Mouse (Mus musculus) neutrophil, adult 5-6 weeks (primary cell): ENCODE measurements around the gene Asap3. TPM values are rescaled to one million over a fixed set of nuclear protein-coding genes. Genes with fewer than 3 reads are reported as not detected.
A peak's percentile ranks its signal among the peaks of the same experiment; 100 is the strongest.

ENCODE experiments used
- ATAC-seq: fragments of 151-379, 151-347 bp; 2 replicates; pipeline ENCODE4 v1.8.0; 2017; ENCODE audit warnings: mild to moderate bottlenecking, moderate TSS enrichment; ENCODE audit not compliant: insufficient number of reproducible peaks, poor library complexity, low FRiP score, severe bottlenecking; ENCODE audit errors: extremely low read depth
- total RNA-seq: library from RNA; stranded (forward); fragments of 200-1000 nt; gene quantifications from 2 replicates; pipeline ENCODE4 v1.2.3, GENCODE M21; 2017

Asap3 gene
- total RNA-seq, 1 experiment from 2014 or later: 0.12 TPM

DNA sequence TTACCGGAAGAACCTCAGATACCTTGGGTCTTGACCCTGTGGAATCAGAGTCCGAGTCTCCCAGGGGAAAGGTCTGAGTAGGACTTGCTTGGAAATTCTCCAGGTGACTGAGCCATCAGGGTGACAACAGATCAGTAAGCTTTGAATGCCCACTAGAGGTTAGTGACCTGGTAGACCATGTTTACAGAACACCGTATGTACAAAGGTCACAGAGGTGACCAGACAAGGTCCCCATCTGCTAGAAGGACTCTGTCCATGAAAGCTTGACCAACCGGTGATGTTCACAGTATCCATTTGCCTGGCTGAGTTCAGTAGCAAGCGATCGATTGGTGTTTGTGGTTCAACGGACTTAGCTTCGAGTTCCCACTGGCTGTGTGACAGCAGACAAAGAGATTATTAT is 8.7 kb downstream of the Asap3 start:
- ATAC-seq: no peak

DNA sequence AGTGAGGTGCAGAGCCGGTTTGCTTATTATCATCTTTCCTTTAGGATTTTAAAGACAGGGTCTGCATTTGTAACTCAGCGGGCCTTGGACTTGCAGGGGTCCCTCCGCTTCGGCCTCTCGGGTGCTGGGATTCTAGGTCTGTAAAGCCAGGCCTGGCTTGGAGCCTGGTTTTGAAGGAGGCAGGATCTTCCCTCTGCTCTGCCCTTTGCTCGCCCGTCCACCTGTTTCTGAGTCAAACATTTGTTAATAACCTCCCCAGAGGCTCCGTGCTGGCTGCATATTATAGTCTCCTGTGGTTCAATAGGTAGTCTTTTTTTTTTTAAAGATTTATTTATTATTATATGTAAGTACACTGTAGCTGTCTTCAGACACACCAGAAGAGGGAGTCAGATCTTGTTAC is 9.4 kb downstream of the Asap3 start:
- ATAC-seq: no peak

DNA sequence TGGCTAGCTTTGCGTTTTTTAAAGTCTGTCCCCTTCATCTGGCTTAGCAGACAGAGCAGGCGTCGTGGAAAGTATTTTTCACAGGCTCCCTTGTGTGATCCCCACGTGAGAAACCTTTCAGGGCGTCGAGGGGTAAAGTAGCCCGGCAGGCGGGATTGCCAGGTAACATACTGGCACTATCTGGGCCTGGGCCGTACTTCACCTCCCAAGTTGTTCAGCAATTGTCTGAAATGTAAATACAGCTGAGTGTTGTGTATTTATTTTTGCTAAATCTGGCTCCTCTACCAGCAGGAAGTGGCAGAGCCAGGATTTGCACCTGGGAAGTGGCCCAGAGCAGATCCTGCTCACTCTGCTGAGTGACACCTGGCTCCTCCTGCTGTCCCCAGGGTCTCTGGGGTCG is 10.9 kb downstream of the Asap3 start:
- ATAC-seq: no peak

DNA sequence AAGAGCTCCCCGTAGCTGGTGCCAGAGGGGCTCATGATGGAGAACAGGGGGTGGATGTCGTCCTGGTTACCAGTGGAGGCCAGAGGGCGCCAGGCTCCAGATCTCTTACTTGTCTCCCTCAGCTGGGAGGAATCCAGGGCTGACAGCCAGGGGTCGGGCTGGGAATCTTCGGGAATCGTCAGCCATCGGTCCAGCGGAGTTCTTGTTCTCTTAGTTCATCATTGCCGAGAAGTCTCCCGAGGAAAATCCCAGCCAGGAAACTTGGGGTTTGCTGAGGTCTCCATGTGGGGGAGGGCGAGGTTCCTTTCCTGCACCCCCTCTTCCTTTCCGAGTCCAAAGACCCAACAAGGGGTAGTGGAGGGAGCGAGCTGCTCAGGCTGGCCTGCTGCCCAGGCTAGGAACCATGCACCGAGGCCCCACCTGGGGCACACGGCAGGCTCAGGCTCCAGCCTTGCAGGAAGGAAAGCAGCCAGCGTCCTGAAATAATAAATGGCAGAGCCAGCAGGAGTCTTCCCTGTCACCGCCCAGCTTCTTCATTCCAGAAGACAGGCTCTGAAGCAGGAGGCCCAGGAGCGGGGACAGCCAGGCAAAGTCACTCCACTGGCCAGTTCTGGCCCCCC is 12.5 kb downstream of the Asap3 start:
- ATAC-seq: no peak

DNA sequence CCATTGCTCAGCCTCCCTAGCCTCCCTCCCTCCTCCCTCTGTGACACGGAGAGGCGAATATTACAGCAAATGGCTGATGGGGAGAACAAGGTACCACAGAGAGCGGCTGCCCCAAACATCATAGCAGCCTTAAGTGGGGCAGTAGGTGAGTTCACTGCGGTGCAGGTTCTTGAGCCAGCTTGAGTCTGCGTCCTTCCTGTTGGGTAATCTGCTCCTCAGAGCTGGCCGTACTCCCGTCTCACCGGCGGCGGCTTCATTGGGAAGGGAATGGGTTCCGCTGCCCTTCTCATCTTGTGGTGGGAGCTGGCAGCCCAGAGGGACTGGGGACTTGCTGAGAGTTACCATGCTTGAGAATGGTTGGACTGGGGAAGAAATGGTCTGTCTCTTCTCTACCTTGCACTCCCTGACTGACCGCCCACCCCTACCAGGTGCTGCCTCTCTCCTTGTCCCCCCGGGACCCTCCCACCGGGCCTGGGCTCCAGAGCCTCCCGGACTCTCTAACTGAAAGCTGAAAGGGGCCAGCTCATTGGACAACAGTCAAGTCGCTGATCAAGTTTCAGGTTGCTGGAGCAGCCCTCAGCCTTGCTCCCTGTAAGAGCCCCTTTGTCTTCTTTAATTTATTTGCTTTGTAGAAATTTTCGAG is 14.1 kb downstream of the Asap3 start:
- no peak for ATAC-seq

DNA sequence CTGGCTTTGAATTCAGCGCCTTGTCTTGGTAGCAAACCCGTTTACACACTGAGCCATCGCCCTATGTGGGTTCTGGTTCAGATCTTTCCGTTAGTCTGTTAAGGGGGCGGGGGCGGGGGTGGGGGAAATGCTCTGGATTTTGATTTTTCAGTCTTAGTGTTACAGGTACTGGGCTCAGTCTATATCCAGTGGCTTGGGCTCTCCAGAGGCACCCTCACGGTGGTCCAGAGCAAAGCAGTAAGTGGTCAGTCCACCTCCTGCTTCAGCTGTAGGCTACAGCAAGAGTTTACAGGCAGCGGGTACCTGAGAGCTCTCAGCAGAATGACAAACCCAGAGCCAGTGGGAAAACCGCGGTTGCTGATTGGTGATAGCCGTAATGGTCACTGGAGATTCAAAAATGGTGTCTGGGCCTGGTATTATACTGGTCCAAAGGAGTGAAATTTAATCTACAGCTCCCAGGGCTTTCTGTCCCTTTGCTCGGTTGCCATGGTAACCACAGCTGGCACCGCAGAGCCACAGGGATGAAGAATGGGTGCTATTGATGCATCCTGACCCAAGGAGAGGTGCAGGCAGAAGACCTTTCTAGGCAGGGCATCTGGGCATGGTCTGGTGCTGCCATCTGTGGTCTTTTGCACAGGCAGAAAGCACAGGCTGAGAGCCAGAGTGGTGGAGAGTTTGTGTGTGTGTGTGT is 17.5 kb downstream of the Asap3 start:
- no peak for ATAC-seq

DNA sequence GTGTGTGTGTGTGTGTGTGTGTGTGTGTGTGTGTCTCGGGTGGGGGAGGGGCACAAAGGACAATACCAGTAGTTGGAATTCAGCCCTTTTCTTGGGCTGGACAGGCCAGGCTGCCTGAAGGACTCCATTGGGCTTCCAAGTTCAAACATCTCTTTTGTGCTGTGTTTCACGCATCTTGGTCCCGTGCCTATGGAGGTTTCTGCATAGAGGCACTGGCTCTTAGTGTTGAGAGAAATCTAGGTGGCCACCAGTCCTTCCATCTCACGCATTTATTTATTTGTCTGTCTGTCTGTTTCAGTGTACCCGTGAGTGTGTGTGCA is 18.0 kb downstream of the Asap3 start:
- no peak for ATAC-seq

DNA sequence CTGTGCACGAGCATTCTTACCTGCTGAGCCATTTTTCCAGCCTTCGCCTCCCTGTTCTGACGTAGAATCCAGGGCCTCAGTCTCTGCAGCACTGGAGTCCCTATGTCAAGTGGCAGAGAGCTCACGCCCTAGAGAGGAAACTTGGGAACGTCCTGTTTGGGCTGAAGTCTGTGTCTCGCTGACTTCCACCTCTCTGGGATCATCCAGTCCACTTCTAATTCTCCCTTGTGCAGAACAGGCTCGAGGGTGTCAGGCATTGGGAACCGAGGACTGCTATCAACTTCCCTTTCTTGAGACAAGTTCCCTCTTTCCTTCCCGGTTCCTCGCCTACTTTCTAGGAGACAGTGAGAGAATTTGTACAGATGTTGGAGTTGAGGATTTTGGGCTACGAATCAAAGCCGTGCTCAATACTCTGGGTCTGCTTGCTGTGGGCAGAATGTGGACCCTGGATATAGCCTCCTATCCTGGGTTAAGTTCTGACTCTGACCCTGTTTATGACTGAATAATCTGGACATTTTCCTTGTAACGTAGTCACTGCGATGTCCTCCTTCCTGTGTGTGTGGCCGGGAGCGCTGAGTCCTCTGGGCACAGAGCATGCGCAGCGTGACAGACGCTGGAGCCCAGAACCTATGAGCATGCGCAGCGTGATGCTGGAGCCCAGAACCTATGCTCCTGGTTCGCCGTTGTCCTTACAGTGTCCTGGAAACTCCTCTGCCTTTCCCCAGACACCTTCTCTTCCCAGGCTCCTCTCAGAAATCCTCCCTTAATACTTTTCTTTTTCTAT is 18.7 kb downstream of the Asap3 start:
- no peak for ATAC-seq

DNA sequence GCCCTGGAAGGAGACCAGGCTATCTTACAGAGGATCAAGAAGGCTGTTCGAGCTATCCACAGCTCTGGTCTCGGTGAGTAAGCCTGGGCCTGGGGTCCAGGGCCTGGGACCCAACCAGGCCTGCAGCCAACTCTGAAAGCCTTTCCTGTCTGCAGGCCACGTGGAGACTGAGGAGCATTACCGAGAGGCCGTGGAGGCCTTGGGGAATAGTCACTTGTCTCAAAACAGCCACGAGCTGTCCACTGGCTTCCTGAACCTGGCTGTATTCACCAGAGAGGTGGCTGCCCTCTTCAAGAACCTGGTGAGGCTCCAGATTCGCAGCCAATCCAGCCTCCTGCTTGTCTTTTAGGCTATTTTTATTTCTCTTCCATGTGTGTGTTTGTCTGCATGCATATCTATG is 21.2 kb downstream of the Asap3 start:
- no peak for ATAC-seq

DNA sequence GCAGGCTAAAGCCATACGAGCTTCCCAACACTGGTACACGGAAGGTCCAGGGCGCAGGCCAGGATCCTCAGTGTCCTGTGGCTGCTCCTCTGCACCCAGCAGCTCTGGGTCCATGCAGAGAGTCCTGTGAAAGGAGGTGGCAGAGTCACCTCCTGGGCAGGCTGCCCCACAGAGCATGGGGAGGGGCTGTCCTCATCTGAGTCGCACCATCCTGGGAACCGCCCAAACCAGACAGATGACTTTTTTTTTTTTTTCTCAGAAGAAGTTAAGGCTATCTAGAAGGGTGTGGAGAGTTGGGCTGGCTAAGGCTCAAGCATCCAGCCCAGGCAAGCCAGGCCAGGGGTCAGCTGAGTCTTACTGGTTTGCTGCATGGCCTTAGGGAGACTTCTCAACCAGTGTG is 22.5 kb downstream of the Asap3 start:
- no peak for ATAC-seq

DNA sequence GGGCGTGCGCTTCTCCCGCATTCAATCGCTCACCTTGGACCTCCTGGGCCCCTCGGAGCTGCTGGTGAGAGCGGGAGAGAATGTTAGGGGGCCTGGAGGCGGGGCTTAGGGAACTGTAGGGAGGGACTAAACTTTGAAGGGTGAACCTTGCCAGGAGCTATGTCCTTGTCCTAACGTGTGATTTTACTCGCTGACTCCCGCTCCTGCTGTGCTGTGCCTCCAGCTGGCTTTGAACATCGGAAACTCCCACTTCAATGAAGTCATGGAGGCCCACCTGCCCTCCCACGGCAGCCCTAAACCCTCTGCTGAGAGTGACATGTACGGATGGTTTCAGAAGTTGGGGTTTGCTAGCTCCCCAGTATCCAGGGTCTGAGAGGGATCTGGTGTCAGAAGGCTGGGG is 32.5 kb downstream of the Asap3 start:
- ATAC-seq: no peak

DNA sequence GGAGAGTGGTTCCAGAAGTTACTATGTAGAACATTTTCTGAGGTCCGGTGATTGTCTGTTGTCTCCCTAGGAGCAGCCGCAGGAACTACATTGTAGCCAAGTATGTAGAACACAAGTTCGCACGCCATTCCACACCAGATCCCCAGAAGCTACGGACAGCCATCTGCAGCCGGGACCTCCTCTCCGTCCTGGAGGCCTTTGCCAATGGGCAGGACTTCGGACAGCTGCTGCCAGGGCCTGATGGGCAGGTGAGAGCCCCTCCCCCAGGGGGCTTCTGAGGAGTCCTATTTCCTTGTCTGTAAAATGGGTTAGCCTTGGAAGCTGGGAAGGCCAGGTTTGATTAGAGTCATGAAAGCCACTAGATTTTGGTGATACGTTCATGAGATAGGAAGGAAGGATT is 32.9 kb downstream of the Asap3 start:
- ATAC-seq: no peak

DNA sequence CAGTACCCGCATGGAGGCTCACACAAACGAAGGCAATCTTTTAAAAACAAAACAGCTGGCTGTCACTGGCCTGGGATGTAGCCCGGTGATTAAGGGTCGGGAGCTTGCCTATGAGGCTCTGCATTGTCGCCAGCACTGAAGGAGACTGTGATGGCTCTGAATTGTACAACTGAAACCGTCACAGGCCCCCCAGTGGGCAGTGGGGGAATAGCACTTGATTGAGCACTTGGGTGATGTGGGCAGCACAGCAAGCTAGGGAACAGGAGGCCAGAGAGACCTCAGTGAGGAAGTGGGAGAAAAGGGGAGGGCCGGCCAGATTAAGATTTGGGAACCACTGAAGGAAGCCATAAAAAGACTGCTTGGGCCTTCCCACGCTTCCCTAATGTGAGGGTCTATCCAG is 33.5 kb downstream of the Asap3 start:
- peak; percentile 63; the same call in 1 of the 2 replicates for ATAC-seq

DNA sequence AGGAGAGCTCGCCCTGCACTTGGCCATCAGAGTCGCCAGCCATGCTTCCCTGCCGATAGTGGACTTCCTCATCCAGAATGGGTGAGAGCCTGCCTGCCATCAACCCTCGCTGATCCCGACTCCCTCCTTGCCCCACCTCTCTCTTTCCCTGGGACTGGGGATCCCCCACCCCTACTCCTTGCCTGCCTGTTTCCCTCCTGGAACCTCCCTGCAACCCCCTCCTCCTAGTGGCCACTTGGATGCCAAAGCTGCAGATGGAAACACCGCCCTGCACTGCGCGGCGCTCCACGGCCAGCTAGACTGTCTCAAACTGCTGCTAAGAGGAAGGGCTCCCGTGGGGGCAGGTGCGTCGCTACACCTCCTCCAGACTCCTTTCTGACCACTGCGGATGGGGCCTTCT is 34.0 kb downstream of the Asap3 start:
- no peak for ATAC-seq

DNA sequence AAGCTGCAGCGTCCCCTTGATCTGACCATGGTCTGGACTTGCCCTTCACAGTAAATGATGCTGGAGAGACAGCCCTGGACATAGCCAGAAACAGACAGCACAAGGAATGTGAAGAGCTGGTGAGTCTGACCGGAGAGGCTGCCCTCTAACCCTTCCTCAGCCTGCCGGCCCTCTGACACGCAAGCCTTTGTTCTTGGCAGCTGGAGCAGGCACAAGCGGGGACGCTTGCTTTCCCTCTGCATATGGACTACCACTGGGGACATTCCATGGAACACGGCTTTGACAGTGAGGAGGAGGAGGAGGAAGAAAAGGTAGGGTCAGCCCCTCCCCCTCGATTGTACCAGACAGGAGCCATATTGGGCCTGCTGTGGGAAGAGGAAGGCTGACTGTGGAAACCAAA is 34.8 kb downstream of the Asap3 start:
- no peak for ATAC-seq

DNA sequence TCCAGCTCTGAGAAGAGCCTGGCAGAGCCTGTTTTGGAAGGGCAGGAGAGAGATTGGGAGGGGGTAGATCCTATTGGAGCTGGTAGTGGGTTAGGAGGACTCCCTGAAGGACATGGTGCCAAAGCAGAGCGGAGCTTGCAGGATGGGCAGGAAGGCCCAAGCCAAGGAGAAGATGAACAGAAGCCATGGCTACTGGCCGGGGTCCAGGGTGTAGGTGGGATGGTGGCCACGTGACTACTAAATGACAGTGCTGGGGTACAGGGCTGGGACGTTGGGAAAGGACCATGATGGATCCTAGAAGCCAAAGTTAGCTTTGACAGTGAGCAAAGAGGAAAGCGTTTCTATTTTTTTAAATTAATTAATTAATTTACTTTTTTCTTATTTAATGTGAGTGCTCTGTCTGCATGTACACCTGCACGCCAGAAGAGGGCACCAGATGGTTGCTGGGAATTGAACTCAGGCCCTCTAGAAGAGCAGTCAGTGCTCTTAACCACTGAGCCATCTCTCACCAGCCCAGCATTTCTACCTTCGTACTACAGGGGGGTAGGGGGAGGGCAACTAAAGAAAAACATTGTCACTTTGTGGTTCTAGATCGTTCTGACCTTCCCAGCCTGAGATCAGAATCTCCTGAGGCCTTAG is 36.0 kb downstream of the Asap3 start:
- no peak for ATAC-seq

DNA sequence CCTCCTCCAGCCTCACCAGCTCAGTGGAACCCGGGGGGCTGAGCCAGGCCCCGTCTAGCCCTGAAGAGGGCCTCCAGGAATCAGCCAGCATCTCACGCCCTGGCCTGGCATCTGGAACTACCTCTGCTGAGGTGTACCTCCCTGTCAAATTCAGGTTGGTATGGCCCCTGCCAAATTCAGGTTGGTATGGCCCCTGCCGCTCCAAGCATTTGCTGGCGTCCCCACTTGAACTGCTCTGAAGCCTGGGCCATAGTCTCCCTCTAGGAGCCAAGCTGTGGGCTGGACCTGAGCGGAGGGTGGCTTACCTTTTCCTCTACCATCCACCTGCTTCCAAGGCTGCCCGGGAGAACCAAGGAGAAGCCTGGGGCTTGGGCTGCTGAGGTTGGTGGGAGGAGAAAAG is 36.6 kb downstream of the Asap3 start:
- ATAC-seq: no peak

DNA sequence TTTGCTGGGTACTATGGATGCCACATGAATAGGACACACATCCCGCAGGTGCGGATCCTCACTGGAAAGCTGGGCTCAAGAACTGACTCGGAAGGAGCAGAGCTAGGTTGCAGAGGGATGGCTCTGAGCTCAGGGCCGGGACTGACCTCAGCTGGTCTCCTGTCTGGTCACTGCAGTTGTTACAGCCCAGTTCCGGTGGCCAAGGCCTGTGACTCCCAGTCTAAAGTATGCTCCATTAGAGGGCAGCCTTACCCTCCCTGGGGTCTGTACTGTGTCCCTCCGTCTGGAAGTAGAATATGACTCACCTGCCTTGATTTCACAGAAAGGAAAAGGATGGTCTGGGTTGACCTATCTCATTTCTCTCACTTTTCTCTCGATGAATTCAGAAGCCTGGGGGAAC is 38.0 kb downstream of the Asap3 start:
- ATAC-seq: no peak

DNA sequence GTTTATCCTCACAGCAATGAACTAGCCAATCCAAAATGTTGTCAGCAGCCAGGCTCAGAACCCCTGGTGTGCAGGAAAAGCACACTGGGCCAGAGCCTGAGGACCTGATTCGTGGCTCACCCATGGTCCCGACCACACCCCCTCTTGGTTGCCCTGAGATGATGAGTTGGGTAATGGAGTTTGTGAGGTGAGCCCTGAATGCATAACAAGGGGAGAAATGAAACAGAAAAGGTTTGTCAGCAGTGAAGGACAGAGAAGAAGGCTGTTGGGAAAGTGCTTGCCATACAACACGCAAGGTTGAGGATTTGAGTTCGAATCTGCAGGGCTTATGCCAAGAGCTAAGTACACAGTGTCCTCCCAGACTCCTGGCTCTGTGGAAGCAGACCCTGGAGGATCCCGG is 39.5 kb downstream of the Asap3 start:
- no peak for ATAC-seq

DNA sequence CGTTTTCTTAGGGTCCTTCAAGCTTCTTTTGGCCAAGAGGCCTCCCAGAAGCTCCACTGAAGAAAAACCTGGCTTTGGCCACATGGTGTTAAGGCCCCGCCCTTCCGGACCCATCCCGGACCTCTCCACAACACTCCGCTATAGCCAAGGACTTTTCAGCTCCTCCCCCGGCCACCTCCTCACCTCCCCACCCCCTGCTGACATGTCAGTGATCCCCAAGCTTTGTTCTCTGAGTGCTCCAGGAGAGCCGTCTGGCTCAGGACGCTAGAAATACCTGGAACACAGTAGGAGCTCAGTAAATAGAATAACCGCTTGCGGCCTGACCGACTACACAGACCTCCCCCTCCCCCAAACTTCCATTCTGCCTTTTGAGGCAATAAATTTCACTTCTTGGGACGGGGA is 40.4 kb downstream of the Asap3 start:
- ATAC-seq: no peak
